ENCODE assay signal across 15 mouse cellular contexts in the genomic region with DNA sequence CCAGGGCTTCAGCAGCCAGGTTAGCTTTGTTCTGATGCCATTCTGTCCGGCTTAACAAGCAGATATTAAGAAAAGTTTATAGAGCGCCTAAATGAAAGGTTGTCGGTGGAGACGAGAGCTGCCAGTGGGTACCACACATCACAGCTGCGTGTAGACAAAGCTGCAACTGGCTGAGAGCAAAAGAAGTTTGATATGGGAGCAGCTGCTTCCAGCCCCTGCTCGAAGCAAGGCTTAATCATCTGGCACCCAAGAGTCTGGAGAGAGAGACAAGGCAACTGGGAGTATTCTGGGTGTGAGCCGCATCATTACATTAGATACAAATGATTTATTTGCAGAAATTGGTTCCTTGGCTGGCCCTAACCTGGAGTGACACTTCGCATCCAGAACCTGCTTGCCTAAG.
"Had no signal": no experiment of that assay in that cellular context is flagged by ENCODE, and none has a peak within 500 bp of the region (broad histone marks: within the 10 kb centered on the region; RNA-seq: fewer than 3 reads in every experiment).

No protein-coding gene starts in this region.

- H3K9me3 ChIP-seq: limb, embryonic 13.5 days; liver, embryonic 15.5 days; neural tube, embryonic 12.5 days; stomach, embryonic 15.5 days had no signal

- H3K9ac ChIP-seq: limb, embryonic 13.5 days; liver, embryonic 15.5 days; neural tube, embryonic 12.5 days; stomach, embryonic 15.5 days had no signal

- ATAC-seq: lung, postnatal 0 days had no signal

- DNase-seq: kidney, postnatal 10 days; kidney, postnatal 4 days; lung, adult 2 months; lung, postnatal 36 days; midbrain, embryonic 14.5 days; right cerebral cortex, postnatal 14 days; thymus, adult 2 months; thymus, postnatal 25 days had no signal

- H3K4me2 ChIP-seq: limb, embryonic 13.5 days; liver, embryonic 11.5 days; liver, embryonic 15.5 days; neural tube, embryonic 12.5 days; stomach, embryonic 15.5 days had no signal

- H3K4me3 ChIP-seq: layer of hippocampus, adult 2 months; limb, embryonic 13.5 days; liver, embryonic 15.5 days; neural tube, embryonic 12.5 days; stomach, embryonic 15.5 days had no signal

- H3K36me3 ChIP-seq: limb, embryonic 13.5 days; liver, embryonic 15.5 days; neural tube, embryonic 12.5 days; stomach, embryonic 15.5 days had no signal

- H3K4me1 ChIP-seq: liver, embryonic 15.5 days; neural tube, embryonic 12.5 days; stomach, embryonic 15.5 days had no signal

- H3K27ac ChIP-seq: layer of hippocampus, adult 2 months; limb, embryonic 13.5 days; liver, embryonic 15.5 days; neural tube, embryonic 12.5 days; stomach, embryonic 15.5 days had no signal

- H3K27me3 ChIP-seq: limb, embryonic 13.5 days; liver, embryonic 15.5 days; neural tube, embryonic 12.5 days; stomach, embryonic 15.5 days had no signal
